Mouse (Mus musculus): ENCODE measurements around the gene Bahcc1.

Bahcc1 gene

DNA sequence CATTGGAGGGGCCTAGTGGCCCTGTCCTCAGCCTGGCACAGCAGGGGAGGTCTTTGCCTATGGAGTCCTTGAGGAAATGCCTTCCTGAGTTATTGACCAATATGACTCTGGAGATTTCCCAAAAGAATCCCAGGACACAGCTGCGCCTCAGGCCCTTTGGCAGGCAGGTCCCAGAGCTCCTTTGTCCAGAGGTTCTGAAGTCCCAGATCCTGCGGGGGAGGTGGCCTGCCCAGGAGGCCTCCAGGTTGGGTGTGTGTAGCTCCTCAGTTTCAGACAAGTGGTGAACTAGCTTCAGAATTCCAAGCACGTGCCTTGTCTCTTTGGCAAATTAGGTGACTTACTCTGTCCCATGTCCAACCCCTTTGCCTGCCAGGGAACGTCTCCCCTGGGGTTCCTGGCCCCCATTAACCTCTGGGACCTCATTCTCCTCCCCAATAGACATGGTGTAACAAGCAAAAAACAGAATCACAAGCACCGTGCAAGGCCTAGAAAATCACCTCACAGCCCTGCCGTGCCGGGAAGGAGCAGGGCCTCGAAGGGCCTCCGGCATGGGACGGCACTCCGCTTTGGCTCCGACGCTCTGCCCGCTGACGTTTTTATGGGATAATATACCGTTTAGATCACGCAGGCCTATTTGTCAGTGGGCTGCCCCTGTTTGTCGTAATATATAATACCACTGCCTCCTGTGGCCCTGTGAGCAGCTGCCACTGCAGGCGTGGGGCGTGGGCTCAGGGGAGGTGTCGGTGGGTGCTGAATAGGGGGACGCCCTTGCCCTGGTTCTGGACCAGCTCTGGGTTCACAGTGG lies 10.2 kb downstream of the Bahcc1 start:
- DNase-seq (ENCODE audit: low read depth): no peak

DNA sequence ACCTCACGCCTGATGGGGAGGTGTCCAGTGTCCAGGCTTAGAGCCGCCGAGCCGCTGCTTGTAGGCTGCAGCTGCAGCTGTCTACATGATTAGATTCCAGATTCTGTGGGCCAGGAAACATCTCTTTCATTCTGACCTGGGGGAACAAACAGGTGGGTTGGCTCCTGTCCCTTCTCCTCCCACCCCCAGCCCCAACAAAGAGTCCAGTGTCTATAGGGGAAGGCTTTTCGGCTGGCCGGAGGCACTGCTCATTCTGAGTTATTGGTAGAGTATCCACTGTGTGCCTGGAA lies 10.7 kb downstream of the Bahcc1 start:
- no peak for DNase-seq (ENCODE audit: low read depth)

DNA sequence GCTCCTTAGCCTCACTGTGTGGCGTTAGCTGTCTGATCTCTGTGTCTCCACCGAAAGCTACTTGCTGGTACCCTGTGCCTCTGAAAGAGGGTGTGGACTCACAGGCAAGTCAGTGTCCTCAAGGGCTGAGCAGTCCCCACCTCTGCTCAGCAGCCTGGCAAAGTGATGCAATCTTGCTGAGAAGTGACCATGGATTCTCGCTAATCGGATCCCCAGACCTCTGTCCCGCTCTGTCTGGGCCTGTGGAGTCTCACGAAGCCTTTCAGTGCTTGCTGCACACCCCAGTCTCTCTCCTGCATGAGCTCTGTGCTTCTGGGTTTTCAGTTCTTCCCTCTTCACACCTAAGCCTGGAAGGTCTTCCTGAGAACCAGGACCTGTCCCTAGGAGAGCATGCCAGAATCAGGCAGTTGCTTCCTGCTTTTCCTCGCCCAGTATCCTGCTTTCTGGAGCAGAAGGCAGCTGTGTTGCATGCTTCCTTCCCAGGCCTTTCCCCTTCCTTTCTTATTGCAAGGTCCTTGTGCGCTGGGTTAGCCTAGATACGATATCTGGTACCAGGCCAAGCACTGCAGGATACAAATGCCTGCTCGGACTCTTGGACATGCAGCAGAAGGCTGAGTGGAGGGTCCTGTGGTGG lies 15.5 kb downstream of the Bahcc1 start:
- no peak for DNase-seq (ENCODE audit: low read depth)

DNA sequence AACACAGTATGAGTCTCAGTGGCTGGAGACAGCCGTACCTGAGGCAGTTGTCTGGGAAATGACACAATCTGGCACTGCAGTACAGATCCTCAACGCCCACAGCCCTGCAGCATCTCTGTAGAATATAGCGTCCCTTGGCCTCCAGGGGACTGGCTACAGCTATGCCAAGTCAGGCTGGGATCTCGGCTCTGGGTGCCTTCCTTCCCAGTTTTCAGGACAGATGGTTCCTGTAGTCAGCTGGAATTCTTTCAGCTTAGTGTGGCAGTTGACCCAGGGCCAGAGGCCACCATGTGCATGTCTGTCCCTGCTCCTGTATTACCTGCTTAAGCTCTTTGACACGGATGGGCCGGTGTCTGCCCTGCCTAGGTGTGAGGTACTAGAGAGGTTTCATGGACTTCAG lies 16.2 kb downstream of the Bahcc1 start:
- DNase-seq (ENCODE audit: low read depth): no peak

DNA sequence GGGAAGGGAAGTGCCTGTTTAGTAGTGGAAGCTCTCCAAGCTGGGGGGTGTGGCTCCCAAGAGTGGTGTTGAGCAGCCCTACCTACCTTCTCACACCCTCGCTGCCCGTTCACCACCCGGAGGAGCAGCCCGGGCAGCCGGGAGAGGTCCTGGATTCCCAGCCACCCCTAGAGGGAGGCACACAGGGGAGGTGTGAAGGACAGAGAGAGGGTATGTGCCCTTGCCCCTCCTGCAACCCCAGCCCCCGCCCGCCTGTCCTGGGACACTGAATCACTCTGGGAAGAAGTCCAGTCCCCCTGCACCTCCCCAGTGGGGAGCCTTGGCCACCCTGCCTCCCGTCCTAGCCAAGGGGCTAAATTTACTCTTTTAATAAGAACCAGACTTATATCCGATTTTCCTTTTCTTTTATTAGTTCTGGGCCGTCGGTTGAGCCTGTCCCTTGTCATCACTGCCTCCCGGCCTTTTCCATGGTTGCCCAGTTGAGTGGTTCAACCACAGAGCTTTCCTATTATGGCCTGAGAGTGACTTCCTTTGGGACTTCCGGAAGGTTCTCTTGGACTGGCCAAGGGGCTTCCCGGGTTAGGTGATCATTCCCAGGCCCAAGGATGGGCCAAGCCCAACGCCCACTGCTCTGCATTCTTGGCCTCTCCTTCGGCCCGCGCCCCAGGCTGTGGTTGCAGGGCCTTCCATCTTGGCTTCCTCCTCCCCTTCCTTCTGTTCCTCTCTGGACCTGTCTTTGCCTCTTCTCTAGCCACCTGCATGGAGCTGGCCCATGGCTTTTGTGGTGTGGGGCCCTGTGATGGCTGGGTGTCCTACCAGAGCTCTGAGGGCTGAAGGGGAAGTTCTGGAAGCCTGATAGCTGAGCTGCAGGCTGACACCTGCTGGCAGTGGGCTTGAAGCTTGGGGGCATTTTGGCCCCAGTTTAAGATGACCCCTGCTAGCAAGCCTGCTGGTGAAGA lies 18.5 kb downstream of the Bahcc1 start:
- no peak for DNase-seq (ENCODE audit: low read depth)

DNA sequence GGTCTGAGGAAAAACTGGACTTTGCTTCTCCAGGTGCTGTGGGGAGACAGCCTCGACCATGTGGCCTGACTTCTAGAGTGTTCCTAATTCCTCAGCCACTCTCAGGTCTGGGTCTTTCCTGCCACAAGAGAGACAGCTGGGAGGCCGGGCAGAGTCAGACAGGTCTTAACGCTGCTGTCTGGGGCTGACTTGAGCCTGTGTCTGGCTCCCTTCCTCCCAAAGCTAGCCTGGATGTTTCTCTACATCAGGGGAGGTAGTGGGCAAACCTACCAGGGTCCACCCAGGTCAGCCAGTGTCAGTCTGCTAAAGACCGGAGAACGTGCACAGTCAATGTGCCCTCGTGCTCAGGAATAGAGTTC lies 19.2 kb downstream of the Bahcc1 start:
- DNase-seq (ENCODE audit: low read depth): no peak

DNA sequence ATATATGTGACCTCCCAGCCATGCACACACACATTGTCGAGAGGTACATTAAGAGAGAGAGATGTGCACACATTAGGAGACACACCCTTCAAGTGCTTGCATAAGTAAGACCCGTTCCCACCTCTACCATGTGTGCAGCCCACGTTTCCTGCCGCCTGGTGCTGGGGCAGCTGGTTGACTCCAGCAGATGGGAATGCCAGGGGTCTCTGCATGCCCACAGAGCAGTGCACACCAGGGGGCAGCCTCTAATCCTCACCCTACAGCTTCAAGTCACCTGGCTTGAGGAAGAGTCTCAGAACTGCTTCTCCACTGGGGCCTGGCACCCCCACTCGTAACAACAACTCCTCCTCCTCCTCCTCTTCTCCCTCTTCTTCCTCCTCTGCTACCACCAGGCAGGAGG lies 19.7 kb downstream of the Bahcc1 start:
- DNase-seq (ENCODE audit: low read depth): no peak

DNA sequence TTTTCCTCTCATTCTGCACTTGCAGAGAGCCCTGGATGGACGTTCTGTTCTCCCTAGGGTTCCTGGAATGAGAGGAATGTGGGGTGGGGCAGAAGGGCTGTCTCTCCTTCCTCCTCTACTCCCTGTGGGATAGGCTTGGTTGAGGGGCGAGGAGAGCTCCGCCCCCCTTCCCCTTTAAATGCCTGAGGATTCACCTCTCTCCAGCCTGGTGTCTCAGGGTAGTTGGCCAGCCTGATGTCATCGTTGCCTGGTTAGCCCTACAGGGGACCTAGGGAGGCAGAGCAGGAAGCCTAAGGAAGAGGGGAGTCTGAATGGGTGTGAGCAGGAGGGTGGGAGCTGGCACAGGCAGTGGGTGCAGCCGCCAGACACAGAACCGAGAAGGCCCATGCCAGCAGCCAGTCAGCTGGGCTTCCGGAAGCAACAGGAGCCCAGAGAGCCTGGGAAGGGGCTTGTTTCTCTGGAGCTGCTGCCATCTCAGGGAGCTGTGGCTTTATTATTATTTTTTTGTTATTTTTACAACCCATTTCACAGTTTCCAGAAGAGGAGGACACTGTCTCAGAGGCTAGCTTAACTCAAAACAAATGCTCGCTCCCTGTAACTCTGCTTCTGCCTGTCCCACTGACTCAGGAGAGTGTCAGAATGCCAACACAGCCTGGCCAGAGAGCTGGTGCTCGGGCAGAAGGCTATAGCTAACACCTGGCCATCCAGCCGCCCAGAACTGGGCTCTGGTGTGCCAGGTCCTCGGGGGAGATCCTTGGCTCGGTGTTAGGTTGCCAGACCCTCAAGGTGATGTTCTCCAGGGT lies 20.3 kb downstream of the Bahcc1 start:
- DNase-seq (ENCODE audit: low read depth): no peak

DNA sequence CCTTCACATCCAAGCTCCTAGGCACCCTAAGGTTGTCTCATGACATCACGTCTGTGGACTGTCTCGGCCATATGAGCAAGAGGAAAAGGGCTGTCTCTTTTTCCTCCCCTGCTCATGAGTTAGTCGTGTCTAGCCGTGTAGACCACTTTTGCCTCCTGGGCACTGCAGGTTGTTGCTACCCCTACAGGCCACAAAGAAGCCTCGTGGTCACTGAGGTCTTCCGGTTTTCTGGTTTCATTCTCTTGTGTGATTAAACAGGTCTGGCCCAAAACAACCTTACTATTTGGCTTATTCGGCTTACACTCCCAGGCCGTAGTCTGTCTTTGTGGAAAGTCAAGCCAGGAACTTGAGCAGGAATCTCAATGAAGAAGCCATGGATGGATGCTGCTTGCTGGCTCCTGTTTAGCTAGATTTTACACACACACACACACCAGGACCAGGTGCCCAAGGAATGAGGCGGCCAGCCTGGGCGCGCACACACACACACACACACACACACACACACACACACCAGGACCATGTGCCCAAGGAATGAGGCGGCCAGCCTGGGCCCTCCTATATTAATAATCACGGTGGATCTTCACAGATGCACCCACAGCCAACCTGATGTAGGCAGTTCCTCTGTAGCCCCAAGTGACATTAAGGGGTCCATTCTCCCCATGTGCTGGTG lies 21.0 kb downstream of the Bahcc1 start:
- no peak for DNase-seq (ENCODE audit: low read depth)

DNA sequence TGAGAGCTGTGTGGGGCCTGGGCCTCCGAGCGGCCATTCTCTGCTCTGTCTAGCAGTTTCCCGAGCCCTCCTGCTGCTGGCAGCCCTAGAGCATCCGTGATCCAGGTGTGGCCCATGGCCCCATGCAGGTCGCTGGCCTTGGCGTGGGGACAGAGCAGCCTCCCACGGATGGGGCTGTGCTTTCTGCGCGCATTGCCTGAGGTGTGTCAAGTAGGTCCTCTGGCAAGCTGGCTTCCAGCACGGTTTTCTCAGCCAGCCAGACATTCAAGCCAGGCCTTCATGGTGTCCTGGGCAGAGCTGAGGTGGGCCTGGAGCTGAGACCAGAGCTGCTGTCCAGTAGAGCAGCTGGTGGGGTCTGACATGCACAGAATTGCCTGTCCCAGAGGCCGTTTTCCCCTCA lies 21.7 kb downstream of the Bahcc1 start:
- no peak for DNase-seq (ENCODE audit: low read depth)

DNA sequence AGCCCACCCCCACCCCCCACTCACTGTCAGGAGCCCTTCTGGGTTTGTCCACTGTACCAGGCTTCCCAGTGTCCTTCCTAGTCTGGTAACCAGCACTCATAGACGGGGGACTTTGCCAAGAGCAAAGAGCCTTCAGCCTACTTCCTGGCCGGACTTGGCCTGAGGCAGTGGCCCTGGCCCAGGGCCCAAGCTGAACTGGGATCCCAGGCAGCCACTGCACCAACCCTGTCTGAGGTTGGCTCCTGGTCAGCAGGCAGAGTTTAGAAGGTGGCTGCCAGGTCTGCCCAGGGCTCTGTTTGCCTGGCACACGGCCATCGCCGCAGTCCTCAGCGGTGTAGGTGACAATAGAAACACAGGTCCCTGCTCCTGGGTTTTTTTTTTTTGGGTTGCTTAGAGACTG lies 22.3 kb downstream of the Bahcc1 start:
- DNase-seq (ENCODE audit: low read depth): no peak

DNA sequence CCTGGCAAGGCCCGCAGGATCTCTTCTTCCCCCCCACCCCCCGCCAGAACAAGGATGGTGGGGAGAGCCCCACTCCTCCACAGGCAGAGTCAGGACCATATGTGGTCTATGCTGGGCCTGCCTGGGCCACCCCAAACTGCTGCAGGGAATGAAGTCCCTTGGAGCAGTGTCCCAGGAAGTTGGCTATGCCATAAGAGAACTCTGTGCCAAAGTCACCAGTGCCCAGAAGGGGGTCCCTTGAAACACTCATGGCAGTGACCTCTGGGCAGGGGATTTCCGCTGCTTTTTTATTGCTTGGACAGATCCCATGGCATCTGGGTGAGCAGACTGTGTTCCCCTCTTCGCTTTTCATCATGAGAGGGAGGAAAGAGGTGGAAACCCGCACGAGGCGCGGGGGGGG lies 22.8 kb downstream of the Bahcc1 start:
- no peak for DNase-seq (ENCODE audit: low read depth)

DNA sequence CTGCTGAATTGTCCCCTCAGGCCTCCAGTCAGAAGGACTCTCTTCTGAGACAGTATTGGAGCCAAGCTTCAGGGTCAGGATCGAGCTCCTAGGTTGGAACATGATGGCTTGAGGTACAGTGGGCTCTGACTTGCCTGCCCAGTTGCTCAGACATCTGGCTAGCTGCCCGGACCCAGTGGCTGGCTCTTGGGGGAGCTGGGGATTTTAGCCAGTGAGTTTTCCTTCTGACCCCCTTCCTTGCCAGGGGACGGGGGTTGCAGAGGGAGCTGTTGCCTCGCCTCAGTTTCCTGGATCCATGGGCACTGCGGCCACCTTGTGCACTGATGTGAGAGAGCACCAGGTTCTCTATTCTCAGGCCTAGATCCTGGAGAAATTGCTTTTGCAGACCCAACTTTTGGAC lies 23.4 kb downstream of the Bahcc1 start:
- DNase-seq (ENCODE audit: low read depth): no peak

DNA sequence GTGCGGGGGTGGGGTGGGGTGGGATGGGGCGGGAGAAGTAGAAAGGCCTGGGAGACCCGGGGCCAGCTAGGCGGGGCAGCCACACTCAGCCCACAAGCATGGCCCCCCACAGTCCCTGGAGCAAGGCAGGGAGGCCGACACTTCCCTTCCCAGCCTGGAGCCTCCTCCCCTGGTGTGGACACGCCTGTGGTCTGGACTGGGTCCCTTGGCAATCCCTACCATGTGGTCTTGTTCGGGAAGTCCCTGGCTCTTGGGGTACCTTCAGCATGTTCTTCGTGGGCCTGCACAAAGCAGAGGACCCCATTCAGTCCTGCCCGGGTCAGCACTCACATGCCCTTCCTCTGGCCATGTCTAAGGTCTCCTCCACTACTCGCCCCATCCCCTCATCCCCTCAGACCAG lies 23.8 kb downstream of the Bahcc1 start:
- no peak for DNase-seq (ENCODE audit: low read depth)

DNA sequence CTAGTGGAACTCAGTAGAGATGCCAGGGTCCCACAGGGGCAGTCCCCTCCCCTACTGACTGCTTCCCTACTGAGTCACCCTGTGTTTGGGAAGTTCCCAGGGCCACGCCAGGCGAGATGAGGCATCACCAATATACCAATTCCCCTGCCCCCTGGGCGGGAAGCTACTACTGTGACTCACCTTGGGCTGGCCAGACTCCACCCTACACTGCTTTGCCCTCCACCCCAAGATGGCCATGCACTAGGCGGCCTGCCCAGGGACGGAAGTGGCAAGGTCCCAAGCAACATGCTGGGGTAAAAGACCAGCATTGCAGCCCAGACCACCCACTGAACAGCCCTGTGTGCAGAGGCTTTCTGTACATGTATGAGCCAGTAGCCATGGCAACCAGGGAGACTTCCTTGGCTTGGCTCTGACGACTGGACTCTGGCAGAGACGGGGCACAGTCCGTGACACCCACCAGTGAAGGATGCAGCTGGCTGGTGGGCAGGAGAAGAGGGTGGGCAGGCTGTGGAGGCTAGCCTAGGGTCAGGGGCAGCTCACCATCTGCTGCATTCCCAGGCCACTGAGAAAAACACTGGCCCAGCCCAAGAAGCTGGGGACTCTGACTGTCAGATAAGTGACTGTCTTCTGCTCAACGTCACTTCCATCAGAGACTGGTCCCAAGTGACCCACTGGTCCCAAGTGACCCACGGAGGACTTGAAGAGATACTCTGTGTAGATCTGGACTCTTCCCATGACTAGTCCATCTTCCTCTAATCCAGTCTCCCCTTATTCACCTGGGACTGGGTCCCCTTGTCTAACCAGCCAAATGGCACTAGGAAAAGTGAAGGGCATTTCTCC lies 24.5 kb downstream of the Bahcc1 start:
- DNase-seq (ENCODE audit: low read depth): no peak

DNA sequence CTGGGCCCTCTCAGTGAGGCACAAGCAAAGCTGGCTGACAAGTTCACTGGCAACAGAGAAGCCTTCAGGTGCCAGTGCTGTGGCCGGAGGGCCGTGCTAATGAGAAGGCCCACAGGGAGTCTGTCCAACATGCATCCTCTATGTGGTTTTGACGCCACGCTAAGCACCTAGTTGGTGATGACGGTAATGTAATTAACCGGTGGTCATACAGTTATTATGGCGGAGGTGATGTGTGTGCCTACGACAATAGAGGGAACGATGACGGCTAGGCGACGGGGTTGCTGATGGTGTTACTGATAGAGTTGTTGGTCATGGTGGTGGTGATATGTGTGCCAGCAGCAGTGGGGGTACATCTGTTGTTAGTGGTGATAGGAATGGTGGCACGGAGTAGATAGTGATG lies 25.2 kb downstream of the Bahcc1 start:
- no peak for DNase-seq (ENCODE audit: low read depth)

DNA sequence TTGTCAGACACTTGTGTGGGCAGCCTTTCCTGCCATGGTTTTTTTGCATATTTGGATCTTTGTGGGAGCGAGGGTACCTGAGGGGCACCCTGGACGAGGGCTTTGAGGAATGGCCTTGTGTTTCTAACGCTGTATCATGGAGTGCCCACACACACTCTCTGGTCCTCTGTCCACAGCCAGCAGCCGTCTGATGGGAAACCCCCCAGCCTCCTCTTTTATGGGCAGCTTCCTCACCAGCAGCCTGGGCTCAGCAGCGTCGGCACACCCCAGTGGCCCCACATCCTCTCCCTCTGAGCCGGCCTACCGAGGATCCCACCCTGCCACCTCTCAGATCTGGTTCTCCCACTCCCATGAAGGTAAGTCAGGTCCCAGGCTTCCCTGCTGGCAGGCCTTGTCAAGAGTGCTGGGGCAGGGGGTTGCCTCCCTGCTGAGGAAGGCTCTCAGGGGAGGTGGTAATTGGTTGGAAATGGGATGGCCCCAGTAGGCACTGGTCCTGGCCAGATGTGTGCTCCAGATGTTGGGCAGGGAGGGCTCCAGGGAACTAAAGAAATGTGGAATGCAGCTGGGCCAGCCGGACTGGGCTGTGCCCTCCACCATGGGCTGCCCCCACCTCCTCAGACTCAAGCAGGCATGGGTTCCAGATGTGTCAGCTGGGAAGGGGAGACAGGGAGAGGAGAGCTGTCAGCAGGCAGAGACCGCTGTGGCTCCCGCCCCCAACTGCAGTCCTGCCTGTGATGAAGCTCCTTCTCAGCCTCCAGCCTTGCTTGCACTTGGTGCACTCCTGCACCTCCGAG lies 26.3 kb downstream of the Bahcc1 start:
- DNase-seq (ENCODE audit: low read depth): no peak

DNA sequence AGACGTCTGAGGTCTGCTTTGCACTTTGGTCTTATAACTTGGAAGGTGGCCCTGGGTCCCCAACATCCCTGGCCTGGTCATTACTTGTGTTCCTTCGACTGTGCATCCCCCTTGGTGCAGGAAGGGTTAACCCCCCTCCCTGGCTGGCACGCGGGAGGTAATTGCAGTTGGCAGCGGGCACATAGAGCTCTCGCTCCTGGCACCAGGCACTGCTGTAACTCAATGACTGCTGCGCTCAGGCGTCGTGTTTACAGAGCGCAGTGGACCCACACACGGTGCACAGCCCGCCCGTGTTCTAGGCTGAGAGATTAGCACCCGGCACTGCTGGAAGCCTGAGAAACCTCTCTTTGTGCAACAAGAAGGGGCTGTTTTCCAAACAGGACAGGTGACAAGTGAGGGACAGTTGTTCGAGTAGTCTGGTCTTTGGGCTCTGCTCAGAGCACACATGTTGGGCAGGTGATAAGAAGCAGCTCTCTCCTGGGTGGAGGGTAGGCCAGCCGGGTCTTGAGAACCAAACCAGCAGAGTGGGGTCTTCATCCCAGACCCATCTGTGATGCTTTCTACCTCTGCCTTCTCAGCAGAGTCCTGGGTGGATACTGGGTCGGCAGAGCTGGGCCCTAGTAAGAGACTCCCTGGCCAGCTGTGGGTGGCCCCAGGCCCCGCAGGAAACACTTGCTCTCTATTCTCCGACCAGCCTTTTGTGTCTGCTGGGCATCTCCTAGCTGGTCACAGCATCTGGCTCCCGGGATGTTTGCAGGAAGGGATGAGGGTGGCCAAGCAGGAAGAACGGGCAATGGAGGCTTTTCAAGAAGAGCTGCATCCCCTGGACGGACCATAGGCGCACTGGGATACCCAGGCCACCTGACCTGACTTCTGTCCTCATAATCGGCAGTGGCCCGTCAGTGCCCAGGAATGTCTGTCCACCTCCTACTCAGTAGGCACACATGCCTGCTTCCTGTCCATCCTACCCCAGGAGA lies 27.3 kb downstream of the Bahcc1 start:
- no peak for DNase-seq (ENCODE audit: low read depth)

DNA sequence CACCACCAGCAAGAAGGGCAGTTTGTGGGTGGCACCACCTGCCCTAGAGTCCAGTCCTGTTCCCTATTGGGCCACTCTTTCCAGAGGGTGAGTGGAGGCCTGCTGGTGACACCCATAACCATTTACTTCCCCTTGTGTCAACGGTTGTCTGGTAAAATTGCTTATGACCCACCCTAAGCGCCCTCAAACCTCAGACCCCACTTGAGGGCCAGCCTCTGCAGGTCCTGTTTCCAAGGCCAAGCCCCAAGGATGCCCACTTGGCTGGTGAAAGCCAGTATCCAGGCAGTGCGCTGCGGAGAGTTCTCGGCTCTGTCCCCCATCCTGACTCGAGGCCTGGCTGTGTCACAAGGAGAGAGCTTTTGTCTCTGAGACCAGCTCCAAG lies 28.0 kb downstream of the Bahcc1 start:
- DNase-seq (ENCODE audit: low read depth): no peak

All from c-Kit-positive CD71-positive TER-119-negative erythroid progenitor cells, embryonic 14.5 days (primary cell).